Mouse (Mus musculus) stomach, embryonic 16.5 days (tissue): Measurements from ENCODE around the gene Gramd1b. TPM values are rescaled to one million over a fixed set of nuclear protein-coding genes. Genes with fewer than 3 reads are reported as not detected.

ENCODE experiments used
- ATAC-seq: fragments of 200-750 bp; cut with Nextera tagmentation; 2 replicates; pipeline ENCODE4 v1.8.0; 2017; ENCODE audit warnings: moderate number of reproducible peaks, moderate TSS enrichment; ENCODE audit not compliant: insufficient read depth, low FRiP score
- H3K27ac ChIP-seq: fragments of 300-500 bp; sonication (generic); 2 replicates; pipeline ENCODE4 v1.5.1; 2014; ENCODE audit warnings: low read length
- H3K27me3 ChIP-seq: fragments of 300-500 bp; sonication (generic); 2 replicates; pipeline ENCODE4 v1.6.1; 2014; ENCODE audit warnings: low read length, control low read depth, mixed read lengths; ENCODE audit not compliant: control insufficient read depth, insufficient read depth
- H3K36me3 ChIP-seq: fragments of 300-500 bp; sonication (generic); 2 replicates; pipeline ENCODE4 v1.6.1; 2014; ENCODE audit warnings: low read length; ENCODE audit not compliant: control insufficient read depth, insufficient read depth
- H3K4me1 ChIP-seq: fragments of 300-500 bp; sonication (generic); 2 replicates; pipeline ENCODE4 v1.6.1; 2014; ENCODE audit warnings: low read length, control low read depth, mixed read lengths; ENCODE audit not compliant: control insufficient read depth, insufficient read depth
- H3K4me2 ChIP-seq: fragments of 300-500 bp; sonication (generic); 2 replicates; pipeline ENCODE4 v1.6.1; 2014; ENCODE audit warnings: low read depth, low read length, mixed read lengths
- H3K4me3 ChIP-seq: fragments of 300-500 bp; sonication (generic); replicated peaks from 2 replicates; pipeline ENCODE4 v1.5.1; 2014; ENCODE audit warnings: mild to moderate bottlenecking, low read length
- H3K9ac ChIP-seq: fragments of 300-500 bp; sonication (generic); 2 replicates; pipeline ENCODE4 v1.6.1; 2014; ENCODE audit warnings: low read length
- H3K9me3 ChIP-seq: fragments of 300-500 bp; sonication (generic); replicated peaks from 2 replicates; pipeline ENCODE4 v1.6.1; 2016; ENCODE audit warnings: low read length, control low read depth; ENCODE audit not compliant: control insufficient read depth
- WGBS: fragments of 180-500 bp; shearing (Covaris S2); extraction: QIAGEN DNeasy Blood & Tissue Kit; methylation state at CpG from one replicate; pipeline ENCODE4 v1.1.7; 2014; 5-methylcytosine and 5-hydroxymethylcytosine counted together
- polyA plus RNA-seq: library from polyadenylated mRNA; unstranded; fragments of >200 nt; fragmentation: Nextera tagmentation; extraction: Ambion mirVana; gene quantifications from 2 replicates; pipeline ENCODE4 v1.2.1, GENCODE M21; 2015

The Gramd1b gene
- polyA plus RNA-seq, 1 experiment from 2014 or later: 4.9 TPM

DNA sequence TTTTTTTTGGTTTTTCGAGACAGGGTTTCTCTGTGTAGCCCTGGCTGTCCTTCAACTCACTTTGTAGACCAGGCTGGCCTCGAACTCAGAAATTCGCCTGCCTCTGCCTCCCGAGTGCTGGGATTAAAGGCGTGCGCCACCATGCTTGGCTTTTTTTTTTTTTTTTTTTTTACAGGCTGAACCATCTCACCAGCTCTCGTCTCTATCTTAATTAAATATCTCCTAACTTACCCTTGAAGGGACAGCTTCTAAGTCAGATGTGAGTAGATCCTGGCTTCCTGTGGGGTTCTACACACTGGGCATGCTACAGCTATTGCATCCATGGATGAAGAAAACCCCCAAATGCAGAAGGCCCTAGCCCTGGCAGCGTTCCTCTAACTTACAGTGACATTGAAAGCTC, 164.4 kb downstream of the Gramd1b start:
- H3K4me3 ChIP-seq: no peak overlapping the region
- WGBS: 96% methylated on average over 8 of the region's 8 CpGs
- no peak overlapping the region for H3K27ac ChIP-seq
- H3K36me3 ChIP-seq: no peaks in the 10 kb centered on the region
- no peak overlapping the region for H3K9ac ChIP-seq
- ATAC-seq: no peak
- no peak overlapping the region for H3K4me2 ChIP-seq
- H3K9me3 ChIP-seq: no peaks in the 10 kb centered on the region
- H3K4me1 ChIP-seq: no peaks in the 10 kb centered on the region
- H3K27me3 ChIP-seq: no peaks in the 10 kb centered on the region

DNA sequence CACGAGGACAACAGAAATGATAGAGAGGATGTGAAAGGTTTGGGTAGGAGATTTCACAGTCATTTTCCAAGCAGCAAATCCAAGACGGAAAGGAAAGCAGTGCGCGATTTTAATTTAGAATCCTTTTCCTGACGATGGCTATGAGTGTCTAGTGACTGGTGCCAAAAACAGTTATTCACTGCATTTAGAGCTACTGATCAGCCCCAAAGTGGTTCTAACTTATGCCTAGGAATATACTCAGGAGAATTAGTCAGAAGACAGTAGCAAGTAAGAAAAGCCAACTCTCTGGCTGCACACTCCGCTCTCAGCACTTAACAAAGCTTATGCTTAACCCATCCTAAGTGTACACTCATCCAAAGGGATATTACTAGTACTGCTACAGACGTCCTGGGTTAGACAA, 166.9 kb downstream of the Gramd1b start:
- no peak for ATAC-seq
- no peaks in the 10 kb centered on the region for H3K27me3 ChIP-seq
- H3K9me3 ChIP-seq: no peaks in the 10 kb centered on the region
- no peak overlapping the region for H3K4me2 ChIP-seq
- H3K4me3 ChIP-seq: no peak overlapping the region
- H3K27ac ChIP-seq: no peak overlapping the region
- no peak overlapping the region for H3K9ac ChIP-seq
- no peaks in the 10 kb centered on the region for H3K4me1 ChIP-seq
- no peaks in the 10 kb centered on the region for H3K36me3 ChIP-seq
- 78% methylated on average over 7 of the region's 7 CpGs for WGBS

DNA sequence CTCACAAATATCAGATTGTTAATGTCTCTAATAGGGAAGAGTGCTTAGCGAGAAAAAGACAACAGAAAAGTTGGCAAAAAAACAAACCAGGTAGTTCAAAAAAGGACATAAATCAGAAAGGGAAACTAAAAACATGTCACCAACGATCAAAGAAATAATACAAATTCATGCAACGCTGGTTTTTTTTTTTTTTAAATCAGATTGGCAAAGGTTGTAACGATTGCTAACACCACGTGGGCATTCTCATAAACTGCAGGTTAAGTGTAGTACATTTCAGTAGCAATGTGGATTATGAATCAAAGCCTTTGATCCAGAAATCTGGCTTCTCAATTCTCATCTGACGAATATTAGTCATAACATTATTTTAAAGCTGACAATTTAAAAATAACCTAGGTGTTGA, 169.2 kb downstream of the Gramd1b start:
- no peak for ATAC-seq
- Histone ChIP-seq H3K27me3 (no peaks in the 10 kb centered on the region), H3K9ac (no peak overlapping the region), H3K9me3 (no peaks in the 10 kb centered on the region), H3K4me2 (no peak overlapping the region), H3K4me3 (no peak overlapping the region), H3K4me1 (no peaks in the 10 kb centered on the region; the same call in 1 of the 2 replicates), H3K27ac (no peak overlapping the region), H3K36me3 (no peaks in the 10 kb centered on the region)
- 78% methylated on average over 6 of the region's 6 CpGs for WGBS

DNA sequence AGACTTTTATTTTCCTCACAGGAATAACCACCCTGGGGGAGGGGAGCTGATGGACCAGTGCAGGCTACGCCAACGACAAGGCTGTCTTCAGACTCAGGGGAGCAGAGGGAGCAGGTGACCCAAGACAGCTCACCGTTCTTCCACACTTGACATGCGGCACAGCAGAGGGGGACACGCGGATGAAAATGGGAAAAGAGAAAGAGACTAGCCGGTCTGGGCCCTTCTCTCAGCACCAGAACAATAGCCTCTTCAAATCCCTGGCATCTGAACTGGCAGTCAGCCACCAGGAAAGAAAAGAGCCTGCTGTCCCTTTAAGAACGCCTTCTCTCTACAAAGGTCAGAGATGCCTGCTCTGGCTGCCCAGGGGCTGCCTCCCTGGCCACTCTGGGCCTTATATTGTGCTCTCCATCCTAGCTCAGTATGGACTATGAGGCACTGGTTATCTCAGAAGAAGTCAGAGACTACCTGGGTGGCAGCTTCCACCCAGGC, 172.7 kb downstream of the Gramd1b start:
- no peaks in the 10 kb centered on the region for H3K9me3 ChIP-seq
- no peak overlapping the region for H3K4me3 ChIP-seq
- WGBS: 64% methylated on average over 8 of the region's 8 CpGs
- no peaks in the 10 kb centered on the region for H3K27me3 ChIP-seq
- no peaks in the 10 kb centered on the region; the same call in 1 of the 2 replicates for H3K4me1 ChIP-seq
- H3K4me2 ChIP-seq: no peak overlapping the region
- ATAC-seq: no peak
- H3K27ac ChIP-seq: no peak overlapping the region
- no peak overlapping the region for H3K9ac ChIP-seq
- H3K36me3 ChIP-seq: no peaks in the 10 kb centered on the region

DNA sequence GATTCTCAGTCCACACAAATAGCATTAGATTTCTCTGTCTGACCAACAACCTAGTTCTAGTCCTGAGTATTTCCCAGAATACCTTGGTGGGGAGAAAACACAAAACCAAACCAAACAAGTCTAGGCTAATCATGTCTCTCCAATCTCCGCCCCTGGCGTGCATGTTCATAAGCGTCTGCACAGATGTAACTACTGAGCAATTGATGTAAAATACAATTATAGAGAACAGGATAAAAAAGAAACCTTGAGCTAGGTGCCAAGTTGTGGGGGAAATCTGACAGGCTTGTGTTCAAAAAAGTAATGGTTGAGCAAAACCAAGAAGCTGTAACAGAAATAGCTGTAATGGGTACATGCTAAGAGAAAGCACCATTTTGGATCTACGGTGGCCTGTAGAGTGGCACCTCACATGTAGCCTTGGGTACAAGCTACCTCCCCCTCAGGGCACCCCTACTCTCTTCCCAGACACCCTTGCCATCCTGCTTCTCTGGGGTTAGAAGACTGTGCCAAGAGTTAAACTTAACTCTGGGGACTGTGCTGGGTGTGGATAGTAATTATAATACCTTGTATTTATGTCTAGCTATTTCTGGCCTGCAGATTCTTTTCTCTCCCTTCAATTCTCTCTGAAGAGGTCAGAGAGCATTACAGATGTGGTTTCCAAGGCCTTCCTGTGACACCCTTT, 174.3 kb downstream of the Gramd1b start:
- WGBS: 88% methylated on average over 4 of the region's 4 CpGs
- no peaks in the 10 kb centered on the region for H3K36me3 ChIP-seq
- H3K9ac ChIP-seq: no peak overlapping the region
- H3K4me1 ChIP-seq: no peaks in the 10 kb centered on the region; the same call in 1 of the 2 replicates
- no peaks in the 10 kb centered on the region for H3K9me3 ChIP-seq
- H3K4me2 ChIP-seq: no peak overlapping the region
- no peak overlapping the region for H3K4me3 ChIP-seq
- no peak for ATAC-seq
- no peak overlapping the region for H3K27ac ChIP-seq
- H3K27me3 ChIP-seq: no peaks in the 10 kb centered on the region

DNA sequence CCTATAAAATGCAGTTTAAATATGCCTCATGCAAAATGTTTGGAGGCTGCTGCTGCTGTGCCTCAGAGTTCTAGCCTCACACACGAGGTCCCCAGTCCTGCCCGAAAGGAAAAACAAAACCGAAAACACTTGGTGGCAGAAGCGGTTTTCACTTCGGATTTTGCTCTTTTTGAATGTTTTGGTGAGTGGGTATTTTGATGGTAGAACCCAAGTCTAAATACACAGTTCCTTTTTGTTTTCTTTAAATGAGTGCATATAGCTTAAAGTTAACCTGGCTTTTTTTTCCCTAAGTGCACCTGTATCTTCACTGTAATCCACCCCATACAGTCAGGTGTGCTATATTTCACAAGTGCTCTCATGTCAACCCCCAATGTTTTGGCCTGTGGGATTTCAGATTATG, 174.8 kb downstream of the Gramd1b start:
- Histone ChIP-seq H3K36me3 (no peaks in the 10 kb centered on the region), H3K27ac (no peak overlapping the region), H3K4me1 (no peaks in the 10 kb centered on the region; the same call in 1 of the 2 replicates), H3K27me3 (no peaks in the 10 kb centered on the region), H3K9me3 (no peaks in the 10 kb centered on the region), H3K4me2 (no peak overlapping the region), H3K9ac (no peak overlapping the region), H3K4me3 (no peak overlapping the region)
- WGBS: 91% methylated on average over 5 of the region's 5 CpGs
- ATAC-seq: no peak

DNA sequence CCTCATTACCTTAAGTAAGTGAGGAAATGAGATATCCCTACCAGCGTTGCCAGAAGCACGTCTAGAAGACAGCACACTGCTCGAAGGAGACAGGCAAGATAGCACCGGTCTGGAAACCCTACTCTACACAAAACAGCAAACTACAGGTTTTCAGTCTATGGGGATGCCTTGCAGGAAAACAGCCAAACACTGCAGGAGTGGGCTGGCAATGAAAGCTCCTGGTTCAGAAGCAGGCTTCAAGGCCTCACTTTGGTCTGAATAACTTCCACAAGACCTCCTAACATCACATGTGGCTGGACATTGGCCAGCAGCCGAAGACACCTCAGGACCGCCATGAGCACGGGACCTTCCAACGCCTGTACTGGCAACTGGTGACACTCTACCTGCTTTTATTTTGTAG, 175.8 kb downstream of the Gramd1b start:
- H3K9me3 ChIP-seq: no peaks in the 10 kb centered on the region
- no peak for ATAC-seq

DNA sequence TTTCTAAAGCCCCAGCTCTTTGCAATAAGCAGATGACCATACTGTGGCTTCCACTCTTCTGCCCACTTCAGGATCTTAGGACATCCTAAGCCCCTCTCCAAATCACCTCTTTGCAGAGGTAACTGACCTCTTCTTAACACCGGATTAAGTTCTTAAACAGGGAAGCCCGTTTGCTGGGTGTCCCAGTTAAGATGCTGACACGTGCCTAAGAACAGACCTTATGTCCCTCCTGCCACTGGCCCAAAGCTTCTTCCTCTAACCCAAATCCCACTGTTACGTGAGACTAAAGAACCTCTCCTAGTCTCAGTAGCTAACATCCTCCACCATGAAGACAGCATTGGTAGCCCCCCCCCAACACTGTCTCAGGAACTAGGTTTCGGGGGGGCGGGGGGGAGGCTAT, 177.6 kb downstream of the Gramd1b start:
- 85% methylated on average over 6 of the region's 6 CpGs for WGBS
- H3K9me3 ChIP-seq: no peaks in the 10 kb centered on the region
- H3K4me2 ChIP-seq: no peak overlapping the region
- H3K9ac ChIP-seq: no peak overlapping the region
- no peaks in the 10 kb centered on the region; the same call in 1 of the 2 replicates for H3K4me1 ChIP-seq
- no peak overlapping the region for H3K27ac ChIP-seq
- H3K4me3 ChIP-seq: no peak overlapping the region
- no peaks in the 10 kb centered on the region for H3K27me3 ChIP-seq
- no peak for ATAC-seq
- H3K36me3 ChIP-seq: no peaks in the 10 kb centered on the region

More for the DNA sequence above, 175.8 kb downstream of the Gramd1b start:
- H3K4me2 ChIP-seq: no peak overlapping the region
- 93% methylated on average over 8 of the region's 8 CpGs for WGBS
- H3K27ac ChIP-seq: no peak overlapping the region
- no peaks in the 10 kb centered on the region for H3K27me3 ChIP-seq
- H3K9ac ChIP-seq: no peak overlapping the region
- H3K4me3 ChIP-seq: no peak overlapping the region
- H3K36me3 ChIP-seq: no peaks in the 10 kb centered on the region
- no peaks in the 10 kb centered on the region; the same call in 1 of the 2 replicates for H3K4me1 ChIP-seq

DNA sequence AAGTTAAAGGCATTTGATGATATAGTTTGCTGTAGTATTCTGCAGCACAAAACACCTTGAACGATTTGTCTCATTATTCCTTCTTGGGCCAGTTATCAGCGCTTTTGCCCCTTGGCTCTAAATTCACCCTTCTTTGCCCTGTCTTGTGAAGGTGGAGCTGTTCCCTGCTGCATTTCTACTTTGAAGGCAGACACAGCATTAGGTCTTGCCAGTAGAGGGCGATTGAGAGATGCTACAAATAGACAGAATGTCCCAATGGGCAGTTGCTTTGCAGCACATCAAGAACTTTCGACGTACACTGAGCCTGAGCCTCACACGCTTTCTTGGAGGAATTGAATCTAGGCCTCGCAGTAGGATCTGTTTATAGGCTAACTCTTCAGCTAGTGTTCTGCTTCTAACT, 180.5 kb downstream of the Gramd1b start:
- H3K9me3 ChIP-seq: no peaks in the 10 kb centered on the region
- no peaks in the 10 kb centered on the region for H3K36me3 ChIP-seq
- WGBS: 23% methylated on average over 7 of the region's 7 CpGs
- no peaks in the 10 kb centered on the region for H3K27me3 ChIP-seq
- ATAC-seq: no peak
- H3K9ac ChIP-seq: no peak overlapping the region
- 0 out of 2 replicates have a peak, but pooled peaks cover under 1% of the 10 kb centered on the region for H3K4me1 ChIP-seq
- H3K4me2 ChIP-seq: no peak overlapping the region
- H3K27ac ChIP-seq: no peak overlapping the region
- no peak overlapping the region for H3K4me3 ChIP-seq
